Mouse (Mus musculus): ENCODE results near the gene Epsti1. TPM values are rescaled to one million over a fixed set of nuclear protein-coding genes. Genes with fewer than 3 reads are reported as not detected.

The Epsti1 gene
- total RNA-seq, 2 experiments from 2014 or later: 0.20 to 0.21 TPM

GRCm38 (mm10) chr14:77975702-77976101, 71.7 kb downstream of the Epsti1 start:
- no peak for DNase-seq
- intact Hi-C loops (cut with DNase I; ENCODE audit: low total_unique reads): no loop called here

- intact Hi-C loops (cut with DNase I; ENCODE audit: low total_unique reads): no loop called here
- no peak for DNase-seq
These were observed 77.5 kb downstream of the Epsti1 start for GRCm38 (mm10) chr14:77981516-77981915.

DNA sequence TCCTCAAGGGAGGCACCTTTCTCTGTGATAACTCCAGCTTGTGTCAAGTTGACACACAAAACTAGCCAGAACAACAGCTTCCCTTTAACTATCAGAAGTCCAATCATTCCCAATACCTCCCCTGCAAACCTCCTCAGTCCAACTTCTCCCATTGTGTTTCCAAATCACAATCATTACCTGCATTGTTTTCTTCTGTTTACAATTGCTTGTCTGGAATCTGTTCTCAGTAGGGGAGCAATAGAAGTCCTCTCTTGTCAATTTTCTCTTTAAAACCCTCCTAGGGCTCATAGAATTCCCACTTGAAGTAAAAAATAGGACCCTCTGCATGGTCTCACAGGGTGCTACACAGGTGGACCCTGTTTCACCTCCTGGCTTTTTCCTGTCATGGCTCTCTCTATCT, 93.7 kb downstream of the Epsti1 start:
- intact Hi-C loops (cut with DNase I; ENCODE audit: low total_unique reads): no loop called here
- no peak for DNase-seq

DNA sequence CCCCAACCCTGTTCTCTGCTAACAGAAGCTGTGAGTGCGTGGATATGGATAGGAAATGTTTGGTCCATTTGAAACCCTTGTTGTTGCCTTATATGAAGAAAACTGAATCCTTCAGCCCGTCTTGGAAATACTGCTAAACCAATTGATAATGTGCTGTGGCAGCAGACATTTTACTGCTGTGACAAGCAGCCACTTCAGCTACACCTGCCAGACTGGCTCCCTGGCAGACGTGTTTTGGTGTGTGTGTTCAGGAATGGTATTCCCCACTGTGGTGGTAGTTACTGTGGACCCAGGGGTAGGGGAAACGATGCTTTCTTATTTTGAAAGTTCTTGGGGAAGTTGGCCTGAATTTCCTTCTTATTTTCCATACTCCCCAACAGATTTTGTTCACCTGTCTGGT, 100.4 kb downstream of the Epsti1 start:
- intact Hi-C loops (cut with DNase I; ENCODE audit: low total_unique reads): no loop called here
- DNase-seq: no peak

DNA sequence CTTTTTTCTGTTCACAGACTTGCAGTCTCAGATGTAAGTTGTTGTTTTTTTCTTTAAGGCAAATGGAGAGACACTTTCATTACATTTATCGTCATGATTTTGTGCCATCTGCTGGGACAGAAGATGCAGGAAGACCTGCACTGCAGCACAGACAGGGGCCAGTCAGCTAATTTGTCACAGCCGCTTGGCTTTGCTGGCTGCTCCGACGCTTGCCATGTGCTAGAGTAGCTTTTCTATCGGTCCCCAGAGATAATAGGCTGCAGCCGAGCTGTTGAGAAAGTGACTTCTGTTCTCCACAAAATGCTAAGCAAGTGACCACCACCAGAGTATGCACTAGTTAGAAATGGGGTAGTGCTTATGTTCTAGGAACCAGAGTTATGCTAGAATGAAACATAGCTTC, 104.0 kb downstream of the Epsti1 start:
- DNase-seq: no peak
- intact Hi-C loops (cut with DNase I; ENCODE audit: low total_unique reads): no loop called here

DNA sequence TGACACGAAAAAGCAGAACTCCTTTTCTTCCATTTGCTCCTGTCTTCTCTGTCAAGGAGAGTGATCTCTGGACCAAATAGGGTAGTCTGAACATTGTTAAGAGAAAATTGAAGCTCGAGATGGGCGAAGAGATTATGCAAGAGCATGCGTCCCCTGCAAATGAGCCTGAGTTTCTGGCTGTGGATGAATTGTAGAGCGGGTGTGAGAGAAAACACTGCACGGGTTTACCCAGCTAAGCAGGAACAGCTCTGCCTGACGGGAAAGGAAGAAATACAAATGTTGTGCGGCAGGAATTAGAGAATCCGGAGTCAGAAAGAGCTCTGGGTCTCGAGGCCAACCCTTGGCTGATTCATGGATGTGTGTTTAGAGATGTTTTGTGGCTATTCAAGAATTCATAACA, 107.8 kb downstream of the Epsti1 start:
- no peak for DNase-seq
- intact Hi-C loops (cut with DNase I; ENCODE audit: low total_unique reads): no loop called here

DNA sequence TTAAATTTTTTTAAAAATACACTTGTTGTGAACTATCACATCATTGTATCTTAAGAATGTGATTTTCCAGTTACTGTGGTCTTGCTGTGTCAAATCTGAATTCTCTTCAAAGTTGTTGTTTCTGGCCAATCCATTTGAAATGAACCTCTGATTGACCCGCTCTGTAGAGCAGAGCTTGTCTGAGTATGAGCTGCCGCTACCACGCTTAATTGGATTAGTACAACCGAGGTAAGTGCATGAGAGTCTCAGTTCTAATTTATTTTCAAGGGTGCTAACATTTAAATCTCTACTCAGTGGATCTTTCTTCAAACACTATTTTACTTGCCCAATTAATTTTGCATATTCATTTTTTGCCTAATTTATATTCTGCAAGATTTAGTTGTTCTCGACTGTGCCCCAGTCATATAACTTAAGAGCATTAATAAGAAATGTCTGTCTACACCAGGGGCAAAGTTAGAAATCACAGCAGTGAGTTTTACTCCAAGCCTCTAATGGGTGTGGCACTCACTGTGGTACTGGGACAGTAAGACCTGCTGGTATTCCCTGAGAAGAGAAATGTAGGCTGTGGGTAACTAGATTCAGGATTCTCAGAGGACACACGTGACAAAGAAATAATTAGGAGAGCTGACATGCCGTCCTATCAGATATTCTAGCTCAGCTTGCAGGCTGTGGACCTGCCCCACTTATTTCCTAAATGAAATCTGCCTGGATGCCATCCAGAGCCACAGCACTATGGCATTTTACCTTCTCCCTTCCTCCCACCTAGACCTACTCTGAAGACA, 111.7 kb downstream of the Epsti1 start:
- intact Hi-C loops (cut with DNase I; ENCODE audit: low total_unique reads): no loop called here
- DNase-seq: no peak

DNA sequence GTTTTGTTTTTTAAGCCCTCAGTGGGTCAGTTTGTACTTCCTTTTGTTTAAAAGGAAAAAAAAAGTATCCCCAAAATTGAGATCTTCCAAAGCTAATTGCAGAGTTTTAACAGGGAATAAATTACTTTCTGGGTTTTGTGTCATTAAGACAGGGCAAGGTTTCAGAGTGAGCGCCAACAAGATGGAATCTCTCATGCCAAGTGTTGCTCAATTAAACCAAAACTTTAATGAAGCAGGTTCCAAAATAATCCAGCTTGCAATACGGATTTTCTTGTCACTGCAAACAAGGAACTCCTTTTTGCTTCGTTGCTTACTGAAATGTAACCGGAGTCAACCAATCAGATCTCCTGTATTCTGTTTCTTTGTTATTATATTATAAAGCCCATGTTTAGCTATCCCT, 112.4 kb downstream of the Epsti1 start:
- intact Hi-C loops (cut with DNase I; ENCODE audit: low total_unique reads): no loop called here
- no peak for DNase-seq

GRCm38 (mm10) chr14:78019935-78020334, 115.9 kb downstream of the Epsti1 start:
- intact Hi-C loops (cut with DNase I; ENCODE audit: low total_unique reads): no loop called here
- DNase-seq: no peak

- intact Hi-C loops (cut with DNase I; ENCODE audit: low total_unique reads): no loop called here
- DNase-seq: no peak
These were observed 134.8 kb downstream of the Epsti1 start for GRCm38 (mm10) chr14:78038876-78039275.

GRCm38 (mm10) chr14:78040643-78041042, 136.6 kb downstream of the Epsti1 start:
- intact Hi-C loops (cut with DNase I; ENCODE audit: low total_unique reads): no loop called here
- no peak for DNase-seq

GRCm38 (mm10) chr14:78041886-78042526, 138.0 kb downstream of the Epsti1 start:
- intact Hi-C loops (cut with DNase I; ENCODE audit: low total_unique reads): no loop called here
- peak; percentile 37 for DNase-seq

GRCm38 (mm10) chr14:78043079-78043478, 139.0 kb downstream of the Epsti1 start:
- intact Hi-C loops (cut with DNase I; ENCODE audit: low total_unique reads): no loop called here
- no peak for DNase-seq

GRCm38 (mm10) chr14:78048258-78048657, 144.2 kb downstream of the Epsti1 start:
- DNase-seq: no peak
- intact Hi-C loops (cut with DNase I; ENCODE audit: low total_unique reads): no loop called here

- DNase-seq: no peak
- intact Hi-C loops (cut with DNase I; ENCODE audit: low total_unique reads): no loop called here
These were observed 144.6 kb downstream of the Epsti1 start for GRCm38 (mm10) chr14:78048674-78049073.

Other genes with a start within 250 kb of the Epsti1 start
- 100 to 1,000 TPM in 1 of 2 experiments, 10 to 100 TPM in 1; 98.7 to 108 TPM for gene Dnajc15, start 29.1 kb upstream of the Epsti1 start, total RNA-seq (2021)
- gene Fam216b, start 184.8 kb downstream of the Epsti1 start, total RNA-seq (2021): not detected

Measured in gastrocnemius, postnatal 14 days (tissue).